Mouse (Mus musculus) embryonic fibroblast, embryonic 13.5 days (primary cell): Measurements from ENCODE around the gene Scn1b.

ENCODE experiments used
- CTCF ChIP-seq: IDR thresholded peaks from 2 replicates; pipeline ENCODE4 v1.5.1; 2011; ENCODE audit warnings: mild to moderate bottlenecking, control low read depth, low read length, moderate library complexity, borderline replicate concordance; ENCODE audit not compliant: insufficient read depth
- POLR2A ChIP-seq: IDR thresholded peaks from 2 replicates; pipeline ENCODE4 v1.6.1; 2011; ENCODE audit warnings: low read depth, mild to moderate bottlenecking, control low read depth, low read length, moderate library complexity

DNA sequence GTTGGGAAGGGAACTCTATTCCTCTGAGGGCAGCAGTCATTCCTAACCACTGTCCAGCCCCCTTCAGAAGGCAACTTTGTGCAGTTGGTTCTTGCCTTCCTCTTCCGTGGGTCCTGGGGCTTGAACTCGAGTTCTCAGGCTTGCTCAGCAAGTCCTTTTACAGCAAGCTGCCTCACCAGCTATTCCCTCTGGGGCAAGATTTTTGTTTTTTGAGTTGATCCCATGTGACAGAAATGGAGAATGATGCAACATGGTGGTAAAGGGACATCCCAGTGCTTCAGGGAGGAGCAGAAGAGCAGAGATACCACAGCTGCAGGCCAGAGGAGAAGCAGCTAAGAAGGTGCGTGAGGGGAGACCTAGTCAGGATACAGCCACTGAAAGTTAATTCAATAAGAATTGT lies 48.3 kb upstream of the Scn1b start:
- TF ChIP-seq CTCF (no peak), POLR2A (no peak)
